Mouse (Mus musculus): ENCODE measurements around the gene Apoa1. TPM values are rescaled to one million over a fixed set of nuclear protein-coding genes. Genes with fewer than 3 reads are reported as not detected.

Apoa1 gene
- 1.7 and 1.8 TPM in 2 replicates for polyA plus RNA-seq (2016; fragmentation: Nextera tagmentation; extraction: Ambion mirVana)

DNA sequence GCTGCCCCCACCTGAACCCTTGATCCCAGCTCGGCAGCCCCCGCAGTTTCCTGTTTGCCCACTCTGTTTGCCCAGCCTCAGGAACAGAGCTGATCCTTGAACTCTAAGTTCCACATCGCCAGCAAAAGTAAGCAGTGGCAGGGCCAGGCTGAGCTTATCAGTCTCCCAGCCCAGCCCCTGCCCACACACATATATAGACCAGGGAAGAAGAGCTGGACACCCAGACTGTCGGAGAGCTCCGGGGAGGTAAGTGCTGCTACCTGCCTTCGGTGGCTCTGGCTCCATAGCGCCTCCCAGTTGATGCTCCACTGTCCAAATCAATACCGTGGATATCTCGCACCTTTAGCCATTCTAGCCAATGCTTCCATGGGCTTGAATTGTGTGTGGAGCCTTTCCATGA, at the start of gene Apoa1:
TSS of gene Apoa1 (plus strand) at position 90 of the 400 bp plus-strand sequence.
- H3K9me3 ChIP-seq (replicated peaks): no peaks in the 10 kb centered on the region
- 0 out of 2 replicates have a peak, but pooled peaks cover 2% of the 10 kb centered on the region for H3K36me3 ChIP-seq
- H3K27me3 ChIP-seq: no peaks in the 10 kb centered on the region
- 67% methylated on average over 9 of the region's 9 CpGs for WGBS
- no peak for ATAC-seq (ENCODE audit: low FRiP score)
- no peak within 1 kb of the TSS for H3K9ac ChIP-seq
- H3K4me2 ChIP-seq (replicated peaks): no peak within 1 kb of the TSS
- H3K27ac ChIP-seq: no peak within 1 kb of the TSS
- no peak within 1 kb of the TSS for H3K4me3 ChIP-seq
- peaks cover 10% of the 10 kb centered on the region for H3K4me1 ChIP-seq

DNA sequence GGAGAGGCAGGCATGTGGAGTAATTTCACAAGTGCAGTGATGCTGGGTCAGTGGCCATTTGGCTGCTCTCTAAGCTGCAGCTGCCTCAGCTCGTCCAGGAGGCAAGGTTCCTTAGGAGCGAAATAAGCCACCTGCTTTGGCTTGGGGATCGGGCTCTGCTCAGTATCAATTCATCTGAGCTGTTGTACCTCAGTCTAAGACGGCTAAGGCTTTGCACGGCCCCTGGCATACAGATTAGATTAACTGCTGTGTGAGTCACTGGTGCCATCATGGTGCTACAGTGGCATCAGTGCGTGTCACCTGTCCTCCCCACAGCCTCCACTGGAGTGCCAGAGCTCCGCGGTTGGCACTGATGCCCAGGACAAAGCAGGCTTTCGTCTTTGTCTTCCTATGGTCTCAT, 49.8 kb upstream of the Apoa1 start:
- H3K27ac ChIP-seq: no peak overlapping the region
- ATAC-seq (ENCODE audit: low FRiP score): no peak
- H3K4me1 ChIP-seq: no peaks in the 10 kb centered on the region
- no peak overlapping the region for H3K4me3 ChIP-seq
- no peaks in the 10 kb centered on the region for H3K9me3 ChIP-seq (replicated peaks)
- peaks cover 9% of the 10 kb centered on the region; the same call in 1 of the 2 replicates for H3K36me3 ChIP-seq
- H3K9ac ChIP-seq: no peak overlapping the region
- no peak overlapping the region for H3K4me2 ChIP-seq (replicated peaks)
- H3K27me3 ChIP-seq: no peaks in the 10 kb centered on the region
- WGBS: 93% methylated on average over 9 of the region's 9 CpGs

DNA sequence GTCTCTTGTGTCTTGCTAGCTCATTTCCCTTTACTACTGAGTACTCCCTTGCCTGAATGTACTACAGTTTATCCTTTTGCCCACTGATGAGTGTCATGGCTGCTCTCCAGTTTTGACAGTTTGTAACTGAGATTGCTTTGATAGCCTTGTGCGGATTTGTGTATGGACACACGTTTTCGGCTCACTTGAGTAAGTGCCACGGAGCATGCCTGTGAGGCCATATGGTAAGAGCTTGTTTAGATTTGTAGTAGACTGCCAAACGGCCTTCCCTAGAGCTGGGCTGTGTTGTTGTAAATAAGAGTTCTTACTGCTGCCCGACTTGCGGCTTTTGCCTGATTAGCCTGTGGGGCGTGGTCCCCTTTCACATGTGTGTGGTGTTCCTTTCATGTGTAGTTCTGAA, 47.1 kb upstream of the Apoa1 start:
- H3K4me3 ChIP-seq: no peak overlapping the region
- no peak overlapping the region for H3K4me2 ChIP-seq (replicated peaks)
- no peak overlapping the region for H3K9ac ChIP-seq
- H3K27ac ChIP-seq: no peak overlapping the region
- H3K36me3 ChIP-seq: peaks cover 9% of the 10 kb centered on the region; the same call in 1 of the 2 replicates
- no peak for ATAC-seq (ENCODE audit: low FRiP score)
- no peaks in the 10 kb centered on the region for H3K4me1 ChIP-seq
- no peaks in the 10 kb centered on the region for H3K27me3 ChIP-seq
- H3K9me3 ChIP-seq (replicated peaks): no peaks in the 10 kb centered on the region
- WGBS: 92% methylated on average over 8 of the region's 8 CpGs

DNA sequence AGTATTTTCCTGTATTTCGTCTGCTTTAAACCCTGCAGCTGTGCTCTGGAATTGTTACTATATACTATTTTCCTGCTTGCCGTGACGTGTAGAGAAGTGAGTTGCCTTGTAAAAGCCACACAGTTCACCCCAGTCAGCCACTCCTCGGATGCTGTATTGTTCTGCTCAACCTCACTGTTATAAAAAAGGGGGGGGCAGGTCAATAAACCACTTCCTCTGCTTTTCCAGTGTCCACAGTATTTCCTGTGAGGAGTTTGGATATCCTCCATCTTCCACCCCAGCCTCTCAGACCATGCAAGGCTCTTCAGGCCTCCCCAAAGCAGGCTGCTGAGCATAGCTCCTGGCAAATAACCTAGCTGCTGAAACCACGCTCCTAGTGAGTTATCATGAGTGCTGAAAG, 43.8 kb upstream of the Apoa1 start:
- WGBS: 87% methylated on average over 5 of the region's 5 CpGs
- no peak for ATAC-seq (ENCODE audit: low FRiP score)
- no peak overlapping the region for H3K4me2 ChIP-seq (replicated peaks)
- H3K36me3 ChIP-seq: no peaks in the 10 kb centered on the region
- H3K9ac ChIP-seq: no peak overlapping the region
- no peaks in the 10 kb centered on the region for H3K27me3 ChIP-seq
- no peaks in the 10 kb centered on the region for H3K9me3 ChIP-seq (replicated peaks)
- H3K4me1 ChIP-seq: 0 out of 2 replicates have a peak, but pooled peaks cover 3% of the 10 kb centered on the region
- no peak overlapping the region for H3K27ac ChIP-seq
- no peak overlapping the region for H3K4me3 ChIP-seq

DNA sequence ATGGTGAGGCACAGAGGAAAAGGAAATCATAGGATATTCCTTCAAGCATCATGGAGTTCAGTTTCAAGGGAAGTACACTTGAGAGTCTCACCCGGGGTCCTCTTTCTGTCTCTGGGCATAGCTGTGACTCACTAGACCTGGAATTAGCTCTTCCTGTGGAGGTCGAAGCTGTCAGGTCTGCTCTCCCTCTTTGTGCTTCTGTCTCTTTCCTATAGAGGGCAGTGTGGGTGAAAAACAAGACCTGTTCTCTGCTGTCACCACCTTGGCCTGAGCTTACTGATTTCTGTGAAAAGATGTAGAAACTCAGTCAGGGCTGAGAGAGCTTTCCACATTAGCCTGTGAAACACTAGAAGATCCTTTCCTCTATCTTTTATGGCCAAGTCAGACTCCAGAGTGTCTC, 43.2 kb upstream of the Apoa1 start:
- 56% methylated on average over 2 of the region's 2 CpGs for WGBS
- H3K4me1 ChIP-seq: 0 out of 2 replicates have a peak, but pooled peaks cover 3% of the 10 kb centered on the region
- no peaks in the 10 kb centered on the region for H3K9me3 ChIP-seq (replicated peaks)
- H3K27me3 ChIP-seq: no peaks in the 10 kb centered on the region
- no peak overlapping the region for H3K9ac ChIP-seq
- ATAC-seq (ENCODE audit: low FRiP score): no peak
- no peak overlapping the region for H3K27ac ChIP-seq
- H3K4me3 ChIP-seq: no peak overlapping the region
- no peak overlapping the region for H3K4me2 ChIP-seq (replicated peaks)
- no peaks in the 10 kb centered on the region for H3K36me3 ChIP-seq

DNA sequence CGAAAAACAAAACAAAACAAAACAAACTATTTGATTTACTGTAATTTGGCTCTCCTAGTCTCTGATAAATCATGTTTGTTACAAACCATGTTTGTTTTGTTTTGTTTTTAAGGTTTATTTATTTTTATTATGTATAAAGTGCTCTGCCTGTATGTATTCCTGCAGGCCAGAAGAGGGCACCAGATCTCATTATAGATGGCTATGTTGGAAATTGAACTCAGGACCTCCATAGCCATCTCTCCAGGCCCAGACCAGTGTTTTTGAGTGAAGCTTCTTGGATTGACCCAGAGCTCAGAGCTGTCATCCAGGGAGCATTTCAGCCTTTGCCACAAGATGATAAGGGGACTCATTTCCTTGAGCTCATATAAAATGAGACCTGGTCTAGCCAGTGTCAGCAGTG, 42.0 kb upstream of the Apoa1 start:
- Histone ChIP-seq H3K4me3 (no peak overlapping the region), H3K27ac (no peak overlapping the region), H3K27me3 (no peaks in the 10 kb centered on the region), H3K9ac (no peak overlapping the region), H3K36me3 (no peaks in the 10 kb centered on the region), H3K4me1 (0 out of 2 replicates have a peak, but pooled peaks cover 3% of the 10 kb centered on the region), H3K9me3 (replicated peaks) (no peaks in the 10 kb centered on the region), H3K4me2 (replicated peaks) (no peak overlapping the region)
- no peak for ATAC-seq (ENCODE audit: low FRiP score)
- 74% methylated on average over 1 of the region's 1 CpGs for WGBS

DNA sequence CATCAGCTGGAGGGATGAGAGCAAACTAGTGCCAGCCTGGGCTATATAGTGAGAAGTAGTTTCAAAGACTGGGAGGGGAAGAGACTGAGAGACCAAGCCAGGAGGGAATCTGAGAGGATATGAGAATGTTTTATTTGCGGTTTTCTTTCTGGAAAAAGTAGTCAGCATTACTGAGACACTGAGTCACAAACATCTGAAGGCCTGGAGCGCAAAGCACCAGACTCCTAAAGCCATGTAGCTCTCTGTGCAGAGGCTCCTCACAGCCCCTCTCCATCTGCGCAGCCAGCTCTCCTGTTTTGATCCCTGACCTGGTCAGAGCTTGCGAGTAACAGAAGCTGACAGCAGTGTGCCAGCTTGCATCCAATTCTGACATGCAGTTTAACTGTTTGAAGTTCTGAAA, 40.0 kb upstream of the Apoa1 start:
- WGBS: 86% methylated on average over 4 of the region's 4 CpGs
- no peak for ATAC-seq (ENCODE audit: low FRiP score)

DNA sequence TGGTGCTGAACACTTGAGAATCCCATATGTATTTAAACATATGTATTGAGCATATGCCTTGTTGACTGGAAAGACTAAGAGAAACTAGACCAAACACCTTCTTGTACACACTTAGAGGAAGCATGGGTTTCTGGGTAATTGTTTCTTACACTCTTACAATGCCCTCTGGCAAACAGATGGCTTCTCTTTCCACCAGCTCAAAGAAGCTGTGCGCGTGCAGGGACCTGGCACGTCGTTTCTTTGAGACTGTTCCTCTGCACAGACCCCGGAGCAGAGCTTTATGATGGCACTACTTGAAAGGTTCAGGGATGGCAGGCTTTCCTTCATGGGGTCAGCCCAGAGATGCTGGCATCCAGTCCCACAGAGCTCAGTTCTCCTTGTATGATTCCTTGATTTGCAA, 39.4 kb upstream of the Apoa1 start:
- H3K36me3 ChIP-seq: no peaks in the 10 kb centered on the region
- 81% methylated on average over 5 of the region's 5 CpGs for WGBS
- no peak overlapping the region for H3K27ac ChIP-seq
- ATAC-seq (ENCODE audit: low FRiP score): no peak
- no peaks in the 10 kb centered on the region for H3K9me3 ChIP-seq (replicated peaks)
- no peak overlapping the region for H3K4me2 ChIP-seq (replicated peaks)
- no peak overlapping the region for H3K9ac ChIP-seq
- H3K27me3 ChIP-seq: no peaks in the 10 kb centered on the region
- H3K4me1 ChIP-seq: 0 out of 2 replicates have a peak, but pooled peaks cover 3% of the 10 kb centered on the region
- H3K4me3 ChIP-seq: no peak overlapping the region

More for the DNA sequence above, 40.0 kb upstream of the Apoa1 start:
- Histone ChIP-seq H3K27ac (no peak overlapping the region), H3K27me3 (no peaks in the 10 kb centered on the region), H3K4me2 (replicated peaks) (no peak overlapping the region), H3K4me3 (no peak overlapping the region), H3K36me3 (no peaks in the 10 kb centered on the region), H3K9ac (no peak overlapping the region), H3K4me1 (0 out of 2 replicates have a peak, but pooled peaks cover 3% of the 10 kb centered on the region), H3K9me3 (replicated peaks) (no peaks in the 10 kb centered on the region)

DNA sequence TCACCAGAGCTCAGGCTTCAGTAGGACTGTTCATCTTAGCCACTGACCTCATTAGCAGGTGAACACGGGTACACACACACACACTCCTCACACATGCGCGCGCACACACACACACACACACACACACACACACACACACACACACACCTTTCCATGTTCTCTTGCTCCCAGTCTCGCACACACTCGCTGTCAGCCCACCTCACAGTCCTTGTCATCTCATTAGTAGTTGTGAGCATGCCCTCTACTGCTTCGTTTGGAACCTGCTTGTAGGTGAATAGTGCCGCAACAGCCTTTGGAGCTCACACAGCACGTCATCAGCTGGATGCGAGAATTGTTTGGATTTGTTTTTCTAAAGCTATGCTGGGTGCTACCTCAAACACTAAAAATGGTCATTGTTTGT, 39.0 kb upstream of the Apoa1 start:
- ATAC-seq (ENCODE audit: low FRiP score): no peak
- Histone ChIP-seq H3K4me3 (no peak overlapping the region), H3K9ac (no peak overlapping the region), H3K36me3 (no peaks in the 10 kb centered on the region), H3K9me3 (replicated peaks) (no peaks in the 10 kb centered on the region), H3K4me1 (0 out of 2 replicates have a peak, but pooled peaks cover 3% of the 10 kb centered on the region), H3K27ac (no peak overlapping the region), H3K27me3 (no peaks in the 10 kb centered on the region), H3K4me2 (replicated peaks) (no peak overlapping the region)
- WGBS: 83% methylated on average over 10 of the region's 10 CpGs

DNA sequence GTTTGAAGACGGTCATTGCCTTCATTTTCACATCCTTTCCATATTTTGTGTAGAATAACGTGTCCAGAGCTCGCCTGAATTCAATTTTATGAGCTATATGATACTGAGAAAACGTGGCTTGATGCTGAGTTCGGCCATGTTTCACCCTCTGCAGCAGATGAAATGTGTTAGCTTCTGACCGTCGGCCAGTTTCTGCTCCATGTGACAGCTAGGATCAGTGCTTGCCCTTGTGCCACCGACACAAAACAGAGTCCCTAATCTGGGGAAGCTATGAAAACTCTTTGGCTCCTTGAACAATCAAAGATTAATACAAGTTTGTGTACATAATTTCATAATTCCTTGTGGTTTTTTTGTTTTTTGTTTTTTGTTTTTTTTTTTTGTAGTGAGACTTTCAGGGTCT, 37.1 kb upstream of the Apoa1 start:
- H3K4me3 ChIP-seq: no peak overlapping the region
- H3K4me1 ChIP-seq: 0 out of 2 replicates have a peak, but pooled peaks cover 3% of the 10 kb centered on the region
- ATAC-seq (ENCODE audit: low FRiP score): no peak
- H3K4me2 ChIP-seq (replicated peaks): no peak overlapping the region
- H3K36me3 ChIP-seq: peaks cover 16% of the 10 kb centered on the region
- WGBS: 70% methylated on average over 8 of the region's 8 CpGs
- no peak overlapping the region for H3K27ac ChIP-seq
- no peak overlapping the region for H3K9ac ChIP-seq
- no peaks in the 10 kb centered on the region for H3K9me3 ChIP-seq (replicated peaks)
- H3K27me3 ChIP-seq: no peaks in the 10 kb centered on the region

DNA sequence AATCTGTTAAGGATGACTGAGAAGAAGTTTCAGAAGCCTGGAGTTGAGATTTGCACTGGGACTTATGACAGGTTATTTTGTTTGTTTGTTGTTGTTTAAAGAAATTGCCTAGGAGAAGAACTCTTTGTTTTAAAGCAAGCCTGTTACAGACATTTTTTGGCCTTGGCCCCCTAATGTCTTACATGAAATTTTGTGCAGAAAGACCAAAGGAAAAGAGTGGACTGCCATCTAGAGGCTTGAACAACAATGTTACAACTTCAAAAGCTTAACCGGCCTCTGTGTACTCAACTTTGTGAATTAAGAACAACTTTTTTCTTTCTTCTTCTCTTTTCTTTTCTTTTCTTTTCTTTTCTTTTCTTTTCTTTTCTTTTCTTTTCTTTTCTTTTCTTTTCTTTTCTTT, 36.7 kb upstream of the Apoa1 start:
- 51% methylated on average over 1 of the region's 1 CpGs for WGBS
- Histone ChIP-seq H3K9me3 (replicated peaks) (no peaks in the 10 kb centered on the region), H3K4me2 (replicated peaks) (no peak overlapping the region), H3K9ac (no peak overlapping the region), H3K4me3 (no peak overlapping the region), H3K4me1 (0 out of 2 replicates have a peak, but pooled peaks cover 3% of the 10 kb centered on the region), H3K27ac (no peak overlapping the region), H3K27me3 (no peaks in the 10 kb centered on the region), H3K36me3 (peaks cover 17% of the 10 kb centered on the region)
- ATAC-seq (ENCODE audit: low FRiP score): no peak

DNA sequence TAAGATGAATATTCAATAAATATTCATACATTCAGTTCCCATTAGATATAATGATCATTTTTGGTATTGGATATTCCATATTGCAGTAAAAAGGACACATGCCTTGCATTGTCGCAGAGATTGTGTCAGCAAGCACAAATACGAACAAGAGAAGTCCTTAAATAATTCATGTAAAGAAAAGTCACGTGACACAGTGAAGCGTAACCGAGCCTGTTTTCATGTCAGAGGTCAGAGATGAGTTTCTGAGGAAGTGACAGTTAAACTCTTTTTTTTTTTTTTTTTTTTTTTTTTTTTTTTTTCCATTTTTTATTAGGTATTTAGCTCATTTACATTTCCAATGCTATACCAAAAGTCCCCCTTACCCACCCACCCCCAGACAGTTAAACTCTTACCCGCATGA, 35.7 kb upstream of the Apoa1 start:
- Histone ChIP-seq H3K4me3 (no peak overlapping the region), H3K27ac (no peak overlapping the region), H3K4me1 (0 out of 2 replicates have a peak, but pooled peaks cover 3% of the 10 kb centered on the region), H3K9me3 (replicated peaks) (no peaks in the 10 kb centered on the region), H3K9ac (no peak overlapping the region), H3K36me3 (peaks cover 27% of the 10 kb centered on the region), H3K27me3 (no peaks in the 10 kb centered on the region), H3K4me2 (replicated peaks) (no peak overlapping the region)
- ATAC-seq (ENCODE audit: low FRiP score): no peak
- WGBS: 73% methylated on average over 6 of the region's 6 CpGs

DNA sequence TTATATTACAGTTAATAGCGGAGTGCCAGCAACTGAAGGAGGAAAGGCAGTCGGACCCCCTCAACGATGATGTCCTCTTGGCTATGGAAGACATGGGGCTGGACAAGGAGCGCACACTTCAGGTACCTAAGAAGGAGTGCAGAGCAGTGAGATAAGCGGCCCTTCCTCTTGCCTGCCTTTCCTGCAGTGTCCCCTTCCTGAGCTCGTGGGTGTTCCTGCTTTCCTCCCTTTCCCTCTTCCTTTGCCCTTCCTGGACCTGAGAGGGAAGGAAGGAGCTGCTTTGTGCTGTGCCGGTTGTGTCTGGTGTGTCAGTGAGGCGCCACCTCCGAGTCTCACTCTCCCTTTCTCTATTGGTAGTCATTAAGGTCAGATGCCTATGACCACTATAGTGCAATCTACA, 33.6 kb upstream of the Apoa1 start:
- no peaks in the 10 kb centered on the region for H3K9me3 ChIP-seq (replicated peaks)
- H3K36me3 ChIP-seq: peaks cover 47% of the 10 kb centered on the region
- no peaks in the 10 kb centered on the region for H3K27me3 ChIP-seq
- no peak overlapping the region for H3K9ac ChIP-seq
- H3K4me3 ChIP-seq: no peak overlapping the region
- no peak overlapping the region for H3K27ac ChIP-seq
- no peak overlapping the region for H3K4me2 ChIP-seq (replicated peaks)
- no peaks in the 10 kb centered on the region for H3K4me1 ChIP-seq
- WGBS: 83% methylated on average over 9 of the region's 9 CpGs
- ATAC-seq (ENCODE audit: low FRiP score): no peak

Data from hindbrain, embryonic 12.5 days (tissue).